In the genomic region with DNA sequence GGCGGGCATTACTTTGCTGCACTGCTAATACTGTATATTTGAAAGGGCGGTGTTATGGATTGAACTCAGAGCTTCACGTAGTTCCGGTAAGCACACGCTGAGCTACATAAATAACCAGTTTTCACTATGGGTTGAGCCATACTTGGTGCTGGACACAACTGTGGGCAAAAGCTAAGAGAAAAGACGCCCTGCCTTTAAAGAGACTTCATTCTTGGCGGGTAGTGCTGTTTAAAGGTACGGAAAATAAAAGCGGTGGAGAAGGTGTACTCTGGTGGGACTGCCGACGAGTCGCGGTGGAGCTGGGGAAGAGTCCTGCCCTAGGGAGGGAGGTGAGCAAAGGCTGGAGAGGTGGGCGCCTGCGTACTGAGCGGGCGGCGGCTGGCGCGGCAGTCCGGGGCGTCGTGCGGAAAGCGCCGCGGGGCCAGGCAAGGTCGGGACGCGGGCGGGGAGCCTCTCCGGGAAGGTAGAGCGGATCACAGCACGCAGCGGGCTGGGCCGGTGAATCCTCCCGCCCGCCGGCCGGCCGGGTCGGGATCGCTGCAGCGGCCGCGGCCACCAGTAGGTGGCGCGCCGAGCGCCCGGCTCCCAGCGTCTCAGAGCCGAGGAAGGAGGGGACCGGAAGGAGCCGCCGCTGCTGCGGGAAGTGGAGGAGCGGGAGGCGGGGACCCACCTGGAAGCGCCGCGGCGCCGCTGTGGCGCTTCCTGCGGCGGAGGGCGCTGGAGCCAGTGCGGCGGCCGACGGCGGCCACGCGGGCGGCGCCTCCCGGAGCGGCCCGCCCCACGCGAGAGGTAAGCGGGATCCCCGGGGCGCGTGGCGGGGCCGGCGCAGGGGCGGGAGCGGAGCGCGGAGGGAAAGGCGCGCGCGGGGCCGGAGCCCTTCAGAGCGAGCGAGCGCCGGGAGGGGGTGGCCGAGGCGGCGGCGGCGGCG, we compare ENCODE assay signal across 8 mouse cellular contexts. TPM values are rescaled to one million over a fixed set of nuclear protein-coding genes. Genes with fewer than 3 reads are reported as not detected.
DNase-seq lines count a peak whose midpoint lies in the region; ATAC-seq lines count a peak whose summit lies in the region.

A gene (plus strand): TSS at position 124 of the 928 bp plus-strand sequence.

- H3K9me3 ChIP-seq in hindbrain, embryonic 11.5 days (ENCODE audit: control insufficient read depth, low read length): no peaks in the 10 kb centered on the region

- H3K27me3 ChIP-seq in hindbrain, embryonic 11.5 days (ENCODE audit: control insufficient read depth, insufficient read depth, low read length): no peaks in the 10 kb centered on the region

- H3K4me2 ChIP-seq in hindbrain, embryonic 11.5 days (replicated peaks; ENCODE audit: low read depth, low read length): peak within 1 kb of the TSS; percentile 82

- peak within 1 kb of the TSS; percentile 93 for H3K9ac ChIP-seq in hindbrain, embryonic 11.5 days (ENCODE audit: low read depth, low read length)

- peaks cover 2% of the 10 kb centered on the region; the same call in 1 of the 2 replicates for H3K4me1 ChIP-seq in hindbrain, embryonic 11.5 days (replicated peaks; ENCODE audit: control insufficient read depth, insufficient read depth, low read length)

- H3K27ac ChIP-seq in hindbrain, embryonic 11.5 days (ENCODE audit: low read depth, low read length): peak within 1 kb of the TSS; percentile 99

- H3K36me3 ChIP-seq in hindbrain, embryonic 11.5 days (ENCODE audit: control insufficient read depth, insufficient read depth, low read length): no peaks in the 10 kb centered on the region

- ATAC-seq in hindbrain, embryonic 11.5 days (ENCODE audit: low FRiP score): peak; percentile 93

- peak; percentile 92 for DNase-seq in MN1 (ENCODE audit: low spot score)
- peak; percentile 92 for DNase-seq in cerebellum, adult 9-10 months
- peak; percentile 71 to 88 for DNase-seq in frontal cortex, adult 2 months (ENCODE audit: extremely low spot score in 1 of 2, low spot score in 1 of 2)
- DNase-seq in hindbrain, embryonic 11.5 days (ENCODE audit: low spot score): peak; percentile 95
- DNase-seq in layer of hippocampus, postnatal 10 days (ENCODE audit: low spot score in 2 of 2): peak; percentile 82 to 89
- DNase-seq in lung, postnatal 10 days: peak; percentile 94
- DNase-seq in ovary, postnatal 36 days (ENCODE audit: low spot score): peak; percentile 93
- DNase-seq in thymus, postnatal 25 days: peak; percentile 89

- under 1% methylated on average over 46 of the region's 108 CpGs for WGBS in hindbrain, embryonic 11.5 days

- H3K4me3 ChIP-seq in hindbrain, embryonic 11.5 days (ENCODE audit: low read depth, low read length): peak within 1 kb of the TSS; percentile 74

RNA-seq across cellular contexts. Expression of the gene that starts here (rescaled TPM):
- 25.7 and 26.3 TPM in 2 replicates for polyA plus RNA-seq in frontal cortex, adult 2 months (2012; rRNA removed)
- 54.9 and 61.2 TPM in 2 replicates for polyA plus RNA-seq in hindbrain, embryonic 11.5 days (2014; fragmentation: Nextera tagmentation; extraction: Ambion mirVana)
- total RNA-seq in layer of hippocampus, postnatal 10 days (2021): 10 to 100 TPM; 31.9 to 33.9 TPM

Comparison
In these comparisons a context has a peak if more than half of its experiments do, and no peak if none do; other contexts are left out.
1. Peak in every context shown above with its lines: DNase-seq, ATAC-seq, H3K4me3 ChIP-seq and H3K27ac ChIP-seq.